Mouse (Mus musculus): ENCODE results near the gene Trim33. TPM values are rescaled to one million over a fixed set of nuclear protein-coding genes. Genes with fewer than 3 reads are reported as not detected.

The Trim33 gene
- total RNA-seq, 1 experiment from 2014 or later, result 54.5 TPM

GRCm38 (mm10) chr3:103400807-103401206 is 121.7 kb downstream of the Trim33 start:
- DNase-seq, result no peak

- no peak for DNase-seq
Measured at GRCm38 (mm10) chr3:103401342-103402098, 122.4 kb downstream of the Trim33 start.

GRCm38 (mm10) chr3:103402212-103402611 is 123.1 kb downstream of the Trim33 start:
- no peak for DNase-seq

GRCm38 (mm10) chr3:103405135-103405534 is 126.0 kb downstream of the Trim33 start:
- DNase-seq, result no peak

GRCm38 (mm10) chr3:103405871-103406765 is 127.0 kb downstream of the Trim33 start:
- peak; percentile 40 for DNase-seq

Other genes with a start within 250 kb of the Trim33 start
- gene Nras, start 221.0 kb upstream of the Trim33 start, total RNA-seq (2021), result 35.6 and 60.0 TPM in 2 replicates
- gene Ampd1, start 205.3 kb upstream of the Trim33 start, total RNA-seq (2021), result not detected in 2 replicates
- 1.4 and 1.5 TPM in 2 replicates for gene Dennd2c, start 176.7 kb upstream of the Trim33 start, total RNA-seq (2021)
- gene Bcas2, start 107.6 kb upstream of the Trim33 start, total RNA-seq (2021), result 37.7 and 60.3 TPM in 2 replicates

All from adrenal gland, postnatal 25 days (tissue).